Mouse (Mus musculus): ENCODE measurements around the gene Trappc10.

- TF ChIP-seq CTCF (IDR thresholded peaks at IDR 0.05; ENCODE audit: control insufficient read depth, insufficient read depth, low read length) (no peak), POLR2A (IDR thresholded peaks at IDR 0.05; ENCODE audit: borderline replicate concordance, control insufficient read depth, low read depth, low read length) (no peak)
Measured at GRCm38 (mm10) chr10:78277835-78278234, 33.4 kb upstream of the Trappc10 start.

Data from bone marrow, adult 2 months (tissue).